Mouse (Mus musculus): ENCODE results near the gene Gm45799.

Gene Gm45799

DNA sequence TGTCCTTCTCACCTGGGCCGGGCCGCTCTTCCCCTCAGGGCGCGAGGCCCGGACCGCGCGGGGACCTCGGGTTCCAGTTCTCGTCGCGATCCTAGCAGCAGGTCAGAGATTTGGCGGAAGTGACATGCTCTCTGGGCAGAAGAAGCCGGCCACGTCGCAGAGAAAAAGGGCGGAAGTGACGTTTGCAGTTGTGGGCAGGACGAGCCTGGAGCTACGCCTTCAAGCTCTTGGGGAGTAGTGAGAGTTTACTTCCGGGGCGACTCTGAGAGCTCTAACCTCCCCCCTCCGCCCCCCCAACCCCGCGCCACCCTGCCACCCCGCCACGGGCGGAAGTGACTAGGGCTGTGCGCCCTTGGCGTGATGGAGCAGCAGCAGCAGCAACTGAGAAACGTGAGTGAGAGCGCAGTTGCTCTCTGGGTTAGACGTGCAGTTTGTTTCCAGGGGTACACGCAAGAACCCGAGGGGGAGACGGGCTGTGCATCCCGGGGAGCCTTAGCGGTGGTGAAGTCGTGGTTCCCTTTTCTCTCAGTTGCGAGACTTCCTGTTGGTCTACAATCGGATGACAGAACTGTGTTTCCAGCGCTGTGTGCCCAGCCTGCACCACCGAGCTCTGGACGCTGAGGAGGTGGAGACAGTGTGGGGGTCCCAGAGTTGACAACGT, at the start of gene Gm45799, which contains the start of gene Arfip2:
TSS of gene Gm45799 (plus strand) at position 320 of the 661 bp plus-strand sequence.
TSS of gene Arfip2 (minus strand) at position 184 of the 661 bp plus-strand sequence.
- peak; percentile 97 for DNase-seq (ENCODE audit: low read depth)

DNA sequence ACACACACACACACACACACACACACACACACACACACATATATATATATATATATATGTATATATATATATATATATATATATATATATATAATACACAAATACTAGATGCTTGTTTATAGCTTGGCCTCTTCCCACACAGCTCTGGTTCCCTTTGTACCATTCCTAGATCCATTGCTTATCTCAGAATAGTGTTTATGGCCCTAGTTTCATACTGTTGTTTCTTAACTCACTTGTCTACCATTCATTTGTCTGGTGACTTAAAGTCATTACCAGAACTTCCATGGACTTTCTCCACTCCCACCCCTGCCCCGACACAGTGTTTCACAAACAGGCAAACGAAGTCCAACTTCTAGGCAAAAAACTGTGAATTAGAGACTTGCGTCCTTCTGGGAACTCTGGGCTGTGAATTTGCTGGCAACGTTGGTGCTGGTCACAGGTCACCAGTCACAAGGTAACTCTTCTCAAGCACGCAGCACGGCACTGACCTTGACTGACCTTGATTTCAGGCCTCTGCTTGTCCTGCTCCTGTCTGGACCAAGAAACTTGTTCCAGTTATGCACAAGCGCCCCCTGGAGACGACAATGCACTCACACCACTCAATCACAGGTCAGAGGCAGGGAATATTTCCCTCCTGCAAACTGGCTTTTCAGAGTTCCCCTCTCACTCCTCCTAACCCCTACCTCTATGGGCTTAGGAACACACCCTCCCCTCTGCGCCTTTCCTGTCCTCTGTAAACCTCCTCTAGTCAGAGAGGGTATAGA, 37.3 kb upstream of the Gm45799 start:
- DNase-seq (ENCODE audit: low read depth): no peak

- DNase-seq (ENCODE audit: low read depth): no peak
Observed at GRCm38 (mm10) chr7:105608467-105608866, 31.9 kb upstream of the Gm45799 start.

- no peak for DNase-seq (ENCODE audit: low read depth)
Observed at GRCm38 (mm10) chr7:105611767-105612166, 28.6 kb upstream of the Gm45799 start.

GRCm38 (mm10) chr7:105614400-105614799, 26.0 kb upstream of the Gm45799 start:
- DNase-seq (ENCODE audit: low read depth): no peak

DNA sequence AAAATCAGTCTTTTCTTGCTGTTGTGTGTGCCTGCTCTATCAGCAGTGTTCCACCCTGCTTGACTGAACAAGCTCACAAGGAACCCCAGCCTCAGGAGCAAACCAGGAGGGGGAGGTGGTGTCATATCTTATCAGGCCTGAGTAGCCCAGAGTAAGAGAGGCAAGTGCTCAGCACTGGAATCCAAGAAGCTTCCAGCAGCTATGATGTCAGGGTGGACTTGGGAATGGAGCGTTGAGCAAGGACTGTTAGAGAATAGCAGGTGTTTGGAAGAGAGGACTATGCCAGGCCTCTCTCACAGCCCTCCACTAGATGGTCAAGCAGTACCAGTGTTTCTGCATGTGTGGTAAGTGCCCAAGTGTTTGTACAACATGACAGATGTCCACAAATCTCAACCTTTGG, 24.6 kb upstream of the Gm45799 start:
- no peak for DNase-seq (ENCODE audit: low read depth)

DNA sequence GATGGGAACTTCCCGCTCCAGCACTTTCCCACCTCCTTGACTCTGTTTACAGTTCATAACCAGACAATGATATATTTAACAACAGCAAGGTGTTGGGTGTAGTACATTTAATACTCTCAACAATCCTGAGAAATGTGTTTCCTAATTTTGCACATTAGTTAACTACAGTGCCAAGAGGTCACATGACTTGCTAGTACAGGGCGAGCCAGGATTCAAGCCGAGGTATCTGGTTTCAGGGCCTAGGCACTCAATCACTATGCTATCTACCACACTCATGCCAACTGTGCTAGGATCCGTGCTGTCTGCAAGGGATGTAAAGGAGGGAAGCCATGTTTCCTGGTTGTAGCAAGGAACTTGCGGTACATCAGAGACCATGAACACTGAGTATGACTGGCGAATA, 23.8 kb upstream of the Gm45799 start:
- no peak for DNase-seq (ENCODE audit: low read depth)

DNA sequence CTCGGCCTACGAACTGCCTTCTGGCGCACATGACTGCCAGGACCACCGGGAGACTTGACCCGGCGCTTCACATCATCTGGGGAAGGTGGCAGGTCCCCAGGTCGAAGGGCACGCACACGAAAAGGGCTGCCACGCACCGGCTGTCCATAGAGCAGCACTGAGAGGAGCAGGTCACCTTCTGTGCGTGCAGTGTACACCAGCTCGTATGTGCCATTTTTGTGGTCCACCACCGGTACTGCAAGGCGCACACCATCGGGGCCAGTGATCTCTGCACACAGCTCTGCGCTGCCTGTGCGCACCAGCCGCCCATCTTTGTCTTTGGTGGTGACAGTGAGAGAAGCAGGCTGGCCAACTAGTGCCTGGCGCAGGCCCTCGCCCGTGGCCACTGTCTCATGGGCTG, 22.5 kb upstream of the Gm45799 start:
- DNase-seq (ENCODE audit: low read depth): no peak

- DNase-seq (ENCODE audit: low read depth): no peak
Observed at GRCm38 (mm10) chr7:105619701-105620100, 20.7 kb upstream of the Gm45799 start.

DNA sequence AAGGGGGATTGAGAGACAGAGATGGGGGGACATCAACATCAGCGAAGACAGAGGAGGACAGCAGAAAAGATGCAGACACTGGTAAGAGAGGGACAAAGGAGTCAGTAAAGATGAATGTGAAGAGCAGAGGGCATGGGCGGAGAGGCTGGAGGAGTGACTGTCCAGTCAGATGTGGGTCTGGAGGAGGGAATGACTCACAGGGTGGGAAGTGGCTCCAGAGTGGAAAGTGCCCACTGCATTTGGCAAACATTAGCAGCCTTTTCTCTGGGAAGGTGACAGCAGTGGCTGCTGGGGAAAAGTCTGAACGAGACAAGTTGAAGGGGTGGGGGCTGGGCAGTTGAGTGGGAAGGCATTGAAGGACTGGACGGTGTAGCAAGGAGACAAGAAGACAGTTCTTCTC, 19.3 kb upstream of the Gm45799 start:
- DNase-seq (ENCODE audit: low read depth): no peak

GRCm38 (mm10) chr7:105621646-105622292, 18.6 kb upstream of the Gm45799 start:
- no peak for DNase-seq (ENCODE audit: low read depth)

- no peak for DNase-seq (ENCODE audit: low read depth)
Observed at GRCm38 (mm10) chr7:105625397-105625796, 15.0 kb upstream of the Gm45799 start.

DNA sequence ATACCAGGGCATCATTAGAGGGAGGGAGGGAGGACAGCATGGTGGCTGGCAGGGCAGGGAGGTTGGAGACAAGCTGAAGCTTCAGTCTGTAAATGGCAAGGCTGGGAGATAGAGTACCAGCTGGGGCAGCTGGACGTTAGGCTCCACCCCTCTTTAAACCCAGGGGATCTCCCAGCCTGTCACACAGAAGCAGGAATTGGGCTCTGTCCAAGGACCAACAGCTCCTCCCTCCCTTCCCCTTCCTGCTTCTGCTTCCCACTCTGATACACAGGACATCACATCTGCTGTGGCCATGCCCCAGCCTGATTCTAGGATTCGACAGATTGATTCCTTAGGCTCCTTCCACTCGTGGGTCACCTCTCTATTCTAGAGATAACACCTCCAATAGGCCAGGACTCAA, 11.7 kb upstream of the Gm45799 start:
- DNase-seq (ENCODE audit: low read depth): no peak

- DNase-seq (ENCODE audit: low read depth): no peak
Observed at GRCm38 (mm10) chr7:105632551-105632972, 7.8 kb upstream of the Gm45799 start.

DNA sequence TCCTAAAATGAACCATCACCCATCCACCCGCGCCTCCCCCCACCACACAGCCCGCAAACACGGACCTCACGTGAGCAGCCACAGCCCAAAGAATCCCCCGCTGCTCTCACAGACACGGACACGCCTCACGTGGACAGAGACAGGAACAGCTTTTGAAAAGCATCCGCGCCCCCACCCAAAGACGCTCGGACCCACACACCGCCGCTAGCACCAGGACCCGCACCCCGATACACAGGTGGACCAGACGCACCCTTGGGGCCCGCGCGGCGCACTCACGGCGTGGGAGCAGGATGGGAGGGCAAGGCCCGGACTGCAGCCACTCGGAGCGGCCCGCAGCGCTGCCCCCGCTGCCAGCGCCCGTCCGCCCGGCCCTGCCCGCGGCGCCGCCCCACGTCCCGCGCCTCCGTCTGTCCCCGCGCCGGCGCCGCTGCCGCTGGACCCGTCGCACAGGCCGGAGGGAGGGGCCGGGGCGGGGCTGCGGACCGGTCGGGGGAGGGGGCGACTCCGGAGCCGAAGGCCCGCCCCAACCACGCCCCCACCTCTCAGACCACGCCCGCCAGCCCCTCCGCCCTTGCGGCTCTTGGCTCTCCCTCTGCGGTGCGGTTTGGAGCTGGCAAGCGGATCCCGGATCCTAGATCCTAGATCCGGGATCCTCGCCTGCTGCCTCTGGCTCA, 7.1 kb upstream of the Gm45799 start, which contains the start of gene Trim3:
TSS of gene Trim3 (minus strand) at position 445 of the 674 bp plus-strand sequence.
- DNase-seq (ENCODE audit: low read depth): peak; percentile 66

DNA sequence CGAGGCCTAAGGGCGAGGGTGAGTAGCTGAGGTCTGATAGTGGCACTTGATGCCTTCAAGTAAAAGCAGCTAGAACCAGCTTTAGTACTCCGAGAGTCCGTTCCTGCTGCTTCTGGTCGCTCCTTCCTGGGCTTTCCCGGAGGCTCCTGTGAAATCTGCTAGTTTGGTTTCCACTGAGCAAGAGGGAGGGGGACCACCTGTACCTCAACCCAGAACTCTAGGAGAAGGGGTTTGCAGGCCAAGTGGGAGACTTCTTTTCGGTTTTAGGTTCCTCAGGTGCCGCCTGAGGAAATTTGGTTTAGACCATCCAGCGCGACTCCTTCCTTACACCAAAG, 6.6 kb upstream of the Gm45799 start:
- DNase-seq (ENCODE audit: low read depth): no peak

- DNase-seq (ENCODE audit: low read depth): no peak
Observed at GRCm38 (mm10) chr7:105634272-105634920, 6.0 kb upstream of the Gm45799 start.

- DNase-seq (ENCODE audit: low read depth): no peak
Observed at GRCm38 (mm10) chr7:105635726-105636125, 4.6 kb upstream of the Gm45799 start.

GRCm38 (mm10) chr7:105638776-105639175, 1.6 kb upstream of the Gm45799 start:
- no peak for DNase-seq (ENCODE audit: low read depth)

GRCm38 (mm10) chr7:105639304-105639703, 1.0 kb upstream of the Gm45799 start:
- DNase-seq (ENCODE audit: low read depth): no peak

- DNase-seq (ENCODE audit: low read depth): no peak
Observed at GRCm38 (mm10) chr7:105639756-105640155, 596 bp upstream of the Gm45799 start, which contains the start of gene Timm10b. Gene Timm10b, plus strand, starts transcription at chr7:105640056.

DNA sequence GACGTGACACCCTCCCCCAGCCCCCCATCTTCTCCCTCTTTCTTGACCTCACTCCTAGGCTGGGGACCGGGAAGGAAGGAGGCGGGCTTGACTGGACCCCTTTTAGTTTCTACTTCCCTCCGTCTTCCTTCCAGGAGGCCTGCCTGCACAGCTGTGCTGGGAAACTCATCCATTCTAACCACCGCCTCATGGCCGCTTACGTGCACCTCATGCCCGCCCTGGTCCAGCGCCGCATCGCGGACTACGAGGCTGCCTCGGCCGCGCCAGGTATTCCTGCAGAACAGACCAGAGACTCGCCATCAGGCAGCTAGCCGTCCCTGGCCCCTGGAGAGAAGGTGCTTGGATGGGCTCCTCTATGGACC, 523 bp downstream of the Gm45799 start:
- DNase-seq (ENCODE audit: low read depth): no peak
